Mouse (Mus musculus) cerebellum, adult 11-12 months (tissue): ENCODE data around the gene Ppm1l.
"Not testable (repeated sequence)": the region's sequence is repeated elsewhere in the genome, so short reads cannot be mapped to it uniquely, and the experiment has no call there.

Source experiments
- DNase-seq: peaks from one replicate; pipeline ENCODE4 v3.0.0; 2022

The Ppm1l gene

DNA sequence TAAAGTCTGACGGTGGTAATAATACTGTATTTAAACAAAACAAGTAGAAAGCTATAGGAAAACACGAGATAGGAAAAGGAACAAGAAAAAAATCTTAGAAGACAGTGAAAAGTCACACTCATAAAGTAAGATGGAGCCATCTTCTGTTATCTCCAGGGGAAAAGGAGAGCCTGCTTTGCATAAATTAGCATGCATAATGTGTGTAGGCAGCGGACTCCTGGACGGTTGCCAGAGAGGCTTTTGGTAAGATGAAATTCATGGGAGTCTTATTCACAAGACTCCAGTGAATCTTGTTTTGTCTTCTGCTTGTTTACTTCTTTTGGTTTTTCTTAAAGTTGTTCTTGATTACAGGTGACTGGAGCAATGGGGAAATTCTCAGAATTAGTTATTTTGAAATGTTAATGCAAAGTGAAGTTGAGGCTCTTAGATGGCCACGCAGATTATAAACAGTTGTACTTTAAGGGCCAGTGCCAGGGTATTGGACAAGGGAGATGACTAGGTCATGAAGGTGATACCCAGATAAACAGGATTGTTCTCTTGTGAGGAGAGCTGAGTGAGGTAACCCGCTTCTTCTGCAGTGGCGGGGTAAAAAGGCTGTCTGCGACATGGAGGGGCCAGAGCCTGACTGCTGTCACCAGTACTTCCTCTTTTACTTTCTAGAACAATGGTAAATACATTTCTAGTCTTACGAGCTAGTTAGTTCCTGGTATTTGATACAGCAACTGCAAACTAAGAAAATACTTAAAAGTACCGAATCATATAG lies 57.1 kb downstream of the Ppm1l start:
- DNase-seq = no peak

DNA sequence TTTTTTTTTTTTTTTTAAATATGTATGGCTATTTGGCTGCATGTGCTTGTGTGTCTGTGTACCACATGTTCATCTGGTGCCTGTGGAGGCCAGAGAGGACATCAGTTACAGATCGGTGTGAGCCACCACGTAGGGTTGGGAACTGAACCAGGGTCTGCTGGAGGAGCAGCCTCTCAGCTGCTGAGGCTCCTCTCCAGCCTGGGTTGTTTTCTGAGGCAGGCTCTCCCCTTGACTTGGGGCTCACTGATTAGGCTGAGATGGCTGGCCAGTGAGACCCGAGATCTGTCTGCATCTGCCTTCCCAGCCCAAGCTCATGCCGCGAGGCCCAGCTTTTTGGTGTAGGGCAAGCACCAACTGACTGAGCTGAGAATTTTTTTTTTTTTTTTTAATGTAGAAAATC lies 57.9 kb downstream of the Ppm1l start:
- DNase-seq = no peak

DNA sequence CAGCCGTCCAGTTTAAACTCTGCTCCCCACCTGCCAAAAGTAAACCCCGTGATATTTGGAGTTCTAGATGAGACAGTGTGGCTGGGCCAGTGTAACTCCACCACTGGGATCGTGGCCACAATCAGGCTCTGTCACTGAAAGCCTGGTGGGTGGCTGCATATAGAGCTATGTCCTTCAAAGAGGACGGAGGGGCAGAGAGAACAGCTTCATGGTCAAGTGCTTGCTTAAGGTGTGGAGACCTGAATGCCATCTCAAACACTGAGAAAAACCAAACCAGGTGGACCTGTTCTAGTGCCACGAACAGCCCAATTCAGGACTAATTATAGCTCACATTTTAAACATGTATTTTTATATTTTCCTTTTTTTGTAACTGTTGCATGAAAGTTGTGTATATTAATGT lies 58.3 kb downstream of the Ppm1l start:
- no peak for DNase-seq

DNA sequence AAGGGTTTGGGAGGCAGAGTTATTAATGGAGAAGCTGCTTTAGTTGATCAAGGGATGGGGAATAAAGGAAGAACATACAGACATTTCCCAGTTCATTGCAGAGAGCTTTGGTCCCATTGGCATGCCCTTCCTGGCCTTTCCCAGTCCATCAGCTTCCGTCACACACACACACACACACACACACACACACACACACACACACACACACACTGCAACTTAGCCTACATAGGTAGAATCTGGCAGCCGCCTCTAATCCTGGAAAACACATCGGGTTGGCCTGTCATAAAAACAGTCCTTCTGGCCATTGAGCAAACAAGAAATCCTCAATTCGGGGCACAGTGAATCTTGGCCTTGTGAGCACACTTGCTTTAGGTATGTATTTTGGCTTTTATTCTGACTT lies 64.6 kb downstream of the Ppm1l start:
- DNase-seq = no peak

DNA sequence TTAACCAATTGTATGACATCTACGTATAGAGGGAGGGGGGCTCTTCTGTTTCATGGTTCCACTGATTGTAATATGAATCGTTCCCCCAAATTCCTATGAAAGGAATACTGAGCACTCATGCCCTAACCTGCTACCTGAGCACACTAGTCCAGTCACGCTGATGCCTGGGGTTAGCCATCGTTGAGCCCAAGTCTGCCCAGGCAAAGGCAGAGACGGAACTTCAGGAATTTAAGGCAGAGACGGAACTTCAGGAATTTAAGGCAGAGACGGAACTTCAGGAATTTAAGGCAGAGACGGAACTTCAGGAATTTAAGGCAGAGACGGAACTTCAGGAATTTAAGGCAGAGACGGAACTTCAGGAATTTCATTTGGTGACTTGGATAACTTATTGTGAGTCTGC lies 75.2 kb downstream of the Ppm1l start:
- DNase-seq = not testable (repeated sequence)

DNA sequence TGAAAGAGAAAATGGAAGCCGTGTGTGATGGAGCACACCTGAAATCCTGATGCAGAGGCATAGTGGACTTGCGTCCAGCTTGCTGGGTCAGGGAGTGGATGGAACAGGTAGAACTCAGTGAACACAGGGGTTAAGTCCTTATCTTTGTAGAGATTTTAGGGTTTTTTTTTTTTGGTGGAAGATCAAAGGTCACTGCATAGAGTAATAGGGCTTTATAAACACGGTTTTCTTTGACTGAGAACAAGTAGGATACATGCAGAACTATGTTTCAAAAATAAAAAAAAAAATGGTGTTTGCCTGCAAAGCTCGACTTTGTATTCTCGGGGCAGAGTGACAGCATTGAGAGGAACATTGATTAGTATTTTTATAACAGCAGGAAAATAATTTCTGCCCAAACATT lies 75.6 kb downstream of the Ppm1l start:
- no peak for DNase-seq

DNA sequence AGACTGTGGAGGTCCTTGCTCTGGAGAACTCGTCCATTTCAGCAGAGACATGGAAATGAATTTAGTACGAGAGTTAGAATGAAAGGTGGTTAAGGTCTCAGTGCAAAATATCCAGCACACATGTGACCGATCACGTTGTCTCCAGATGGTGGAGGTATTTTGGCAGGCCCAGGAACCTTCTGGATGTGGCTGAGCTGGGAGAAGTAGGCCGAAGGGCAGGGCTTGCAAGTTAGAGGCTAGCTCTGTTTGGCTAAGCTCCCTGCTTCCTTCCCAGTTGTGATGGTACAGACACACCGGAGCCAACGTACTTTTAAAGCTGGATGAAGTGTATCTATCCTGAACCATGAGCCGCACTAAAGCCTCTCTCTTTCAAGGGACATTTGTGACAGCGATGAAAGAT lies 76.4 kb downstream of the Ppm1l start:
- no peak for DNase-seq

DNA sequence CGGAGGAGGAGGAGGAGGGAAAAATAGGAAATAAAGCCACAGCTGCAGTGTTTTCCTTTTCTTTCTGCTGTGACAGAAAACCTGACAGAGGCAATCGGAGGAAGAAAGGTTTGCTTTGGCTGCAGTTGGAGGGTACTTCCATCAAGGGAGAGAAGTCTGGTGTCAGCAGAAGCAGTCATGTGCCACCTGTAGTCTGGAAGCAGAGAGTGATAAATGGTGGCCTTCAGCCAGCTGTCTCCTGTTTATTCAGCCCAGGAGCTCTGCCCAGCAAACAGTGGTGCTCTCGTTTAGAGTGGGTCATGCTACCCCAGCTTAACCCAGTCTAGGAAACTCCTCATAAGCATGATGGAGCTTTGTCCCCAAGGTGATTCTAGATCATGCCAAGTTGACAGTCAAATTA lies 77.3 kb downstream of the Ppm1l start:
- no peak for DNase-seq

DNA sequence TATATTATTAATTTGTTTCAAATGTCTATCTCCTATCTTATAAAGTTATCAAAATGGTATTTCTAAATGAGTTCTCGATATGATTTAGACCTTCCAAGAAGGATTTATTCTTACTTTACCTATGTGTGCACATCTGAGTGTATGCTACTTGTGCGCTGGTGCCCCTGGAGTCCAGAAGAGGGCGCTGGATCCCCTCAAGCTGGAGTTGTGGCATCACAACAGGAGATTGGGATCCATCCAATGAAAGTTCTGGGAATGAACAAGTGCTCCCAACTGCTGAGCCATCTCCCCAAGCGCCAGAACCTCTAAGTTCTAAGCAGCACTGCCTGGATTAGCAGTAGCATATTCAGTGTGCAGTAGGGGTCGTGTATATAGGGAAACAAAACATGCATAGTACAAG lies 78.4 kb downstream of the Ppm1l start:
- DNase-seq = no peak

DNA sequence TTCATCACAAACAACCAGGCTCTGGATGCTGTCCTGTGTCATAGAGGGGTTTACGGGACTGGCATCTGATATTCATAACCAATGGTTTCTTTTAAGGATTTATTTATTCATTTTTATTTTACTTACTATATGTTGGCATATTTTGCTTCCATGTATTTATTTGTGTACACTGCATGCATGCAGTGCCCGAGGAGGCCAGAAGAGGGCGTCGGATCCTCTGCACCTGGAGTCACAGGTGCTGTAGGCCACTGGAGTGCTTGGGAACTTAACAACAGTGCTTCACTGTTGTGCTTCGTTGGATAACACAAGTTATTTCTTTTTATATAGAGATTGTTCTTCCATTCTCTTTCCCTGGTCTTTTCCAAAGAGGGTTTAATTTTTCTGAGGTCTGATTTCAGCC lies 81.1 kb downstream of the Ppm1l start:
- DNase-seq = no peak

DNA sequence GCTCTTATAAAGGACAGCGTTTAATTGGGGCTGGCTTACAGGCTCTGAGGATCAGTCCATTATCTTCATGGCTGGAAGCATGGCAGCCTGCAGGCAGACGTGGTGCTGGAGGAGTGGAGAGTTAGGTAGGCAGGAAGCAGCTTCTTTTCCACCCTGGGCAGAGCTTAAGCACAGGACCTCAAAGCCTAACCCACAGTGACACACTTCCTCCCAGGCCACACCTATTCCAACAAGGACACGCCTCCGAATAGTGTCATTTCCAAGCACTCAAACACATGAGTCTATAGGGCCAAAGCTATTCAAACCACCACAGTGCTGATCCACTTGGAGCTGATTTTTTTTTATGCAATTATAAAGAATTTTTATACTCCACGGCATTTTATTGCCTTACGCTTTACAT lies 82.7 kb downstream of the Ppm1l start:
- DNase-seq = no peak

DNA sequence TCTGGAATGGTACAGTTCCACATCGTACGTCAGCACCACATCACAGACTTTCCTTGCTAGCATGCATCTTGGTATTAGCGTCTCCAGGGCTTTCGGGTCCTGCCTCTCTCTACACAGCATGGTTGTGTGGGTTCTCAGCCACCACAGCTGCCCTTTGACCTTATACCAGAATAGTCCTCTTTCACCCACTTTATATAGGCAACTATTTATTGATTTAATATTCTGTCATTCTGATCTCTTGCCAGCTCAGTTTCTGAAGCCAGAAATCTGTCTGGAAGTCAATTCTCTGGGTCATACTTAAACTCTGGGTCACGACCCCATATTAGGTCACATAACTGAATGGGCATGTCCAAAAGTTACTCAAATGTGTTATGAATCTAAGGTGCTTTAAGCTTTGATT lies 86.5 kb downstream of the Ppm1l start:
- DNase-seq = no peak

DNA sequence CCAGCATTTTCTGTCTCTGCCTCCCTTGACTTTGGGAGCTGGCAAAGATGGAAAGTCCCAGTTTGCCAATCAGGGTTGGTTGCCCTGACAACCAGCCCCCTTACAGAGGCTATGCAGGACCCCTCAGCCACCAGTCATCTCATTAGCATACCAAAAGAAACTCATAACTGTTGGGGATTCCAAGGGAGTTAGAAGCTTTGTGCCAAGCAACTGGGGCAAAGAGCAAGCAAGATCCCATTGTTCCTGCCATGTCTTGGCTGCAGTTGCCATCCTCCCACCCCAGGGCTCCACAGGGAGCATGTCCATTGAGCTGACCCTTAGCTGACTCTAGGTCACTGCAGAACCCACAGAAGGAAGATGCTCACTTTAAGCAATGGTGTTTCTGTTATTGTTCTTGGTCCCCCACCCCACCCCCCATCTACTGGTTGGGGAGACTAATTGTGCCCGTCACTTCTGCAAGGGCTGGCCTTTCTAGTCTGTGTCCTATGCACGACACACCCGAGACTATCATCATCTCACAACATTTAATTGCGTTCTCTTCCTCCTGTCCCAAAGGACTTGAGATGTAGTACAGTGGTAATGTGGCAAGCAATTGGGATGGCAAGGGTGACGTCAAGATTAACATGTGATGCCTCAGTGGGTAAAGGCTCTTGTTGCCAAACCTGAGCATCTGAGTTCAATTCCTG lies 89.7 kb downstream of the Ppm1l start:
- no peak for DNase-seq

DNA sequence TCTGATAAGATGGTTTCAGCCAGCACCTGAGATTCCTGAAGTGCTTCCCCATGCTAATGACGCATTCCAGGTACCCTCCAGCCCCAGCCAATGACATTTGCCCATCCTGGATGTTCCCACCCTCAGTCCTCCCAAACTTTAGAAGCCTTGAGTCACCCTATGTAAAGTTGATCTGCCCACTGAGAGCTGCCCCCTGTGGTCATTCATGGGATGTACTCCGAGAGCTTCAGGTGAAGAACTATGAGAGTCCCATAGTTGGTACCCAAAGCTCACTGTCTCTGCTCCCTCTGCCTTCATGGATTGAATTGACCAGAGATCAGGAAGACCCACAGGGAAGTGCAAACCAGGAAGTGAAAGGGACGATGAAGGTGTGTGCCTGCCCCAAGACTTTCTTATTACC lies 91.4 kb downstream of the Ppm1l start:
- no peak for DNase-seq

DNA sequence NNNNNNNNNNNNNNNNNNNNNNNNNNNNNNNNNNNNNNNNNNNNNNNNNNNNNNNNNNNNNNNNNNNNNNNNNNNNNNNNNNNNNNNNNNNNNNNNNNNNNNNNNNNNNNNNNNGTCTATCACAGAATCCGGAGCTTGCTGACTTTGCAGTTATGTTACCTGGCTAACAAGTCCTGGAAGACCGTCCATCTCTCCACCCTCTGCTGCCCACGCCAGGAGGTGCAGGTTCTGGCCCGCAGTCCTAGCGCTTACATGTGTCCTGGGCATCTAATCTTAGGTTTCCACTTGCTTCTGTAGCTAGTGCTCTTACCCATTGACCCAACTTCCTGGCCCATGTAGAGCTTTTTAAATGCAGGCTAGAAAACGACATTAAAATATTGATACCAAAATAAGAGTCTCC lies 99.5 kb downstream of the Ppm1l start:
- DNase-seq = no peak

DNA sequence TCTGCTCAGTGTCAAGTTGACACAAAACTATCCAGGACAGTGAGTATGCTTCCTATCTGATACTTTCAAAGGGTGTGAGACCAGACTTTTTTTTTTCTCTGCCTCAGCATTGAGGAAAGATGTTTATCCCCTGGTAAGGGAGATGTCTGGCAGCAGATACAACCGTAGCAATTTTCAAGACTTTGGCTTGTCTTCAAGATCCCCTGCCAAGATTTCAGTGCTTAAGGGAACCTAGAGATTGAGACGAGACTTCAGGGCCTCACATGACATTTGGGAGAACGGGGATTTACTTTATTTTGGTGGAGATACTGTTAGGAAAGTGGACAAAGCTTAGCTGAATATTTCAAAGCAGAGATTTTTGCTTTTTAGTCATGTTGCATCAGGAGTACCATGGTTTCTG lies 106.1 kb downstream of the Ppm1l start:
- no peak for DNase-seq

DNA sequence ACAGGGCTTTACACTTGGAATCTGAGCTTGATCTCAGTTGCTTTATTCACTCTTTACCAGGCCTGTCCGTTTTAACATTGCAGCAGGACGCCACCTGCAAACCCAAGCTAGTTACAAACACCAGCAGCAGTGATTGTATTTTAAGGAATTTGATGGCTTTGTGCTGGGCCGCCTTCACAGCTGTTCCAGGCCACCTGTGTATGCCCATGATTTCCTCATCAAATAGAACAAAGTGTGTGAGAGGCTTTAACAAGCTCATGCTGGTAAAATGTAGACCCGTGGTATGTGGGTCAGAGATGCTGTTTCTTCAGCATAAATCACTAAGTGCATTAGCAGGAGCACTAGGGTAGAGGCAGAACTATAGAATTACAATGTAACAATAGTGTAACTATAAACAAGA lies 106.7 kb downstream of the Ppm1l start:
- no peak for DNase-seq

DNA sequence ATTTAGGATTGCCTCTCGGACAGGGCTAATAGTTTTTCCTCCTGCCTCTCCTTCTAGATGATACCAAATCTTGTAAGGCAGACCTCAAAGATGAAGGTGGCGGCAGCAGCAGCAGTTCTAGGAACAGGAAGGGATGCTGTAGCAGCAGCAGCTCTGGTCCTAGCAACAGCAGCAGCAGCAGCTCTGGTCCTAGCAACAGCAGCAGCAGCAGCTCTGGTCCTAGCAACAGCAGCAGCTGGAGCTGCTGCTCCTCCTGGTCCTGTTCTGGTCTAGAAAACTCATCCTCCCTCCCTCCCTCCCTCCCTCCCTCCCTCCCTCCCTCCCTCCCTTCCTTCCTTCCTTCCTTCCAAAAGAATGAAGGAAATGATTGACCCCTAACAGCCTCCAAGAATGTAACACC lies 108.1 kb downstream of the Ppm1l start:
- DNase-seq = not testable (repeated sequence)

DNA sequence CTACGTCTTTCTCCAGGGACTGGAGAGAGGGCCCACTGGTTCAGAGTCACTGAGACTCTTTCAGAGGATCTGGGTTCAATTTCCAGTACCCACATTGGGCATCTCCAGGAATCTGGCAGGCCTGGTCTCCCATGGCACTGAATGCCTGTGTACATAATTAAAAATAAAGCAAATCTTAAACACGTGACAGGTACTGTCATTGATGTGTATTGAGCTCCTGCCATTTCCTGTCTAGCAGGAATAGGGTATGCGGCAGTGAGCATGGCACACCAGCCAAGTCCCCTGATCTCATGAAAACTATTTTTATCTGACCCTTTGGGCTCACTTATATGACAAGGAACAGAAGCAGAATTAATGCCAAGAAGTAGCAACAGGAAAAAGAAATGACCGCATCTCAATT lies 110.6 kb downstream of the Ppm1l start:
- DNase-seq = no peak

DNA sequence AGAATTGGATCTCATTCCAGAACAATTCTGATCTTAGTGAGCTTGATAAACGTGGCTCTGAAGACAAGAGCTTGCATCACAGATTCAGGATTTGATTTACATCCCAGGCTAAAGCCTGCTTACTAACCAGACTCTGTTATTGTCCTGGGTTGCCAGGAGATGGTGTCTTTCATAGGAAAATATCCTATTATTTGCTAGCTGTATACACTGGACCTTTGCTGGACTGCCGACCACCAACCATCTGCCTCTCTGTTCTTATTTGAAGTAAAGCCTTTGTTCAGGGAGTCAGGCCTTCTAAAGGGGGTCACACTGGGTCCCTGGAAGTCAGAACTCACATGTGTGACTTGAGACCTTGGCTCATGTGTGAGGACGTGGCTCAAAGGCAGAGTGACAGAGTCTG lies 111.6 kb downstream of the Ppm1l start:
- no peak for DNase-seq

DNA sequence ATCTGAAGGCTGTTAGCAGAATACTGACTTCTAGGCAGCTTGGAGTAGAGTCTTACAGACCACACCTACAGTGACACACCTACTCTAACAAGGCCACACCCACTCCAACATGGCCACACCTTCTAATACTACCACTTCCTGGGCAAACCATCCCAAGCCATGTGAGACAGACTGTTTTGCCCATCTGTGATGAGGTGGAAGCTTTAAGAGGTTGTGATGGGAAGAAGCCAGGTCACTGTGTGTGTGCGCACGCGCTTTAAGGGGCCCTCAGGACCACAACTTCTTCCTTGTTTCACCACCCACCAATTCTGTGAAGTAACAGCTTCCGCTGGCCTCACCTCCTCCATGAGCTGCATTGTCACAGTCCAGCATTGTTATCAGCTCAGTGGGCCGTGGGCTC lies 112.7 kb downstream of the Ppm1l start:
- no peak for DNase-seq

DNA sequence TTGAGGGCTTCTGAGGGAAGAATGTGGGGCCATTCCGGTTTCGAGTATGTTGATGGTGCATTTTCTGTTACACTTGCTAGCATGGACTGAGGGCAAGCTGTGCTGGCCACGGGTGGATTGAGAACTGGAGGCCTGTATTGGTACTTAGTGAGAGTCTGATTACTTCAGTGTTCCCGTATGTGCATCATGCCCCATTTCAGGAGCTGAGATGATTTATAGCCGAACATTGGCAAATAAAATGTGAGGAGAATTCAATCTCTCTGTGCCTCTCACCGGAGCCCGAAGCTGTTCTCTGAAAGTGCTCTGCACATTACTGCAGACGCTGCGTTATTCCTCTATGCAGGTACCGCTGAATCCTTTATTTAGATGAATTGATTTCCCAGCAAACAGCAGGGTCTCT lies 116.9 kb downstream of the Ppm1l start:
- no peak for DNase-seq

DNA sequence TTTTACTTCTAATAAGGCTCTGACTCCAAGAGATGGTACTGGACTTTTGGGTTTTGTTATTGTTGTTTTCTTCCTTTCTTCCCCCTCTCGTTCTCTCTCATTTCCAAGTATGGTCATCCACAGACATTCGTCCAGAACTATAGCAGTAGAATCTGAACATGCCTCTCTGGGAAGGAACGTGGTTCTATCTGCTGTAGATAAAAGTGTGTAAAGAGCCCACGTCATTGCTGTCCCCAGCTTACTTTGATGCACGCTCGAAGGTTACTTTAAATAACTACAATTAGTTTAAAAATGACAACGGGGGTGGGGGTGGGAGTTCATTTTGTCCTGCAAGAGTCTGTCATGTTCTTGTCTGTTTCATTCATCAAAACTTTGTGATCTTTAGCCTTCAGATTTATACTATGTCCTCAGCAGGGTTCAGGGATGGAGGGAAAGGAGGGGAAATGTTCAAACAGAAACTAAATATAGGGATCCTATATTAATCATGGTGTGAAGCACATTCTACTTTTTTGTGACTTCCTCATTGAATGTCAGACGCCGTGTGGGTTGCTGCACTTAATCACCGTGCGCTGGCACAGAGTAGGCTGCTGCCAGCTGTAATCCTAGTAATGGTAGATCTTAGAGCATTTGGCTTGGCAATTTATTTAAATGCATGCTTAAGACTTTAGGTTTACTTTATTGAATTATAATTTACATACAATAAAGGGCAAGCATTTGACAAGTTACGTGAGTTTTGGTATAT lies 122.3 kb downstream of the Ppm1l start:
- no peak for DNase-seq

DNA sequence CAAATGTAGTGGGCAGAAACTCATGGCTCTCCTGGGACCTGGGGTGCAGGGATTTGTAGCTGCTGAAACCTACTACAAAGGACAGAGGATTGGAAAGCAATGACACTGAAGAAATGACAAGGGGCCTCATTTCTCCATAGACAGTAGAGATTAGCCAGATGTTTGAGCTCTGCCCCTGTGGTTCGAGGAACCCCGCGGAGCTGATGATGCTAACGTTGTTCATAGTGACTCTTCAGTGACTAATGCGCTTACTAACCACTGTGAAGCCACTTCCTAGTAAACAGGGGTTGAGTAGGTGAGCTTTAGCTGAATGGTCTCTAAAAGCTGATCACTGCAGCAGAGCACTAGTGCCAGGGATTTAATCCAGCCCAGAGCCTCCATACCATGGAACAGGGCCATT lies 124.1 kb downstream of the Ppm1l start:
- DNase-seq = no peak
